Mouse (Mus musculus) kidney, adult 2 months (tissue): Measurements from ENCODE around the gene Atp6v1e1.

Experiments
- CTCF ChIP-seq: fragments of 200-500 bp; conservative IDR thresholded peaks from 2 replicates; pipeline ENCODE4 v1.5.1; 2011; ENCODE audit warnings: low read depth, mild to moderate bottlenecking, control low read depth, low read length, moderate library complexity, mixed read lengths; ENCODE audit not compliant: insufficient read depth, insufficient read length
- POLR2A ChIP-seq: fragments of 200-500 bp; IDR thresholded peaks from one replicate; pipeline ENCODE4 v1.6.1; 2011; ENCODE audit warnings: low read depth, low read length, control low read depth

GRCm38 (mm10) chr6:120860079-120860478, 37.5 kb upstream of the Atp6v1e1 start:
- TF ChIP-seq CTCF: no peak
- no peak for TF ChIP-seq POLR2A
